Mouse (Mus musculus): ENCODE measurements around the gene S100a5. TPM values are rescaled to one million over a fixed set of nuclear protein-coding genes. Genes with fewer than 3 reads are reported as not detected.

Gene S100a5
- polyA plus RNA-seq (2015; fragmentation: Nextera tagmentation; extraction: Ambion mirVana) = not detected in 2 replicates

DNA sequence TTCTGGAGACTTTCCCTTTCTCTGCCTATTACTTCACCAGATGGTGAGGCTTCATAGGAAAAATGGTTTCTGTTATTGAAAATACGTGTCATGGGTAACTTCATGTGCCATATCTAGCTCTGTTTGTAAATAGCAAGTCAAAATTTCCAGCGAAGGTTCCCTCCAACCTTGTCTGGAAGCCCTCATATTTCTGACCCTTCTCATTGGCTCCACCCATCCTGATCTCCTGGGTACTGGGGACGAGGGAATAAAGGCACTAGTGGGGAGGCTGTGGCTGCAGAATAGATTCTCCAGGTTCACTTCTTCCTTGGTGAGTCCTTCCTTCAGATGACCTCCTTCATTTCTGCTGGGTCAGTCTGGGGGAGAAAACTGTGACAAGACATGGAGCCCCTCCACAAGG is at the start of gene S100a5:
S100a5 (plus strand) TSS at position 301 of the 400 bp plus-strand sequence.
- H3K9me3 ChIP-seq (replicated peaks; ENCODE audit: control insufficient read depth, low read length, poor library complexity, severe bottlenecking) = no peaks in the 10 kb centered on the region
- peaks cover 4% of the 10 kb centered on the region; the same call in 1 of the 2 replicates for H3K27me3 ChIP-seq (ENCODE audit: control insufficient read depth, insufficient read depth, low read depth, low read length)
- ATAC-seq = no peak
- no peak within 1 kb of the TSS for H3K27ac ChIP-seq (ENCODE audit: low read length)
- no peak within 1 kb of the TSS for H3K4me2 ChIP-seq (ENCODE audit: low read length)
- no peak within 1 kb of the TSS for H3K9ac ChIP-seq (ENCODE audit: low read depth, low read length)
- H3K4me3 ChIP-seq (ENCODE audit: low read depth, low read length) = no peak within 1 kb of the TSS
- H3K4me1 ChIP-seq (ENCODE audit: control insufficient read depth, insufficient read depth, low read length) = peaks cover 3% of the 10 kb centered on the region; the same call in 1 of the 2 replicates
- 55% methylated on average over 3 of the region's 3 CpGs for WGBS
- no peaks in the 10 kb centered on the region for H3K36me3 ChIP-seq (ENCODE audit: control insufficient read depth, insufficient read depth, low read length)

DNA sequence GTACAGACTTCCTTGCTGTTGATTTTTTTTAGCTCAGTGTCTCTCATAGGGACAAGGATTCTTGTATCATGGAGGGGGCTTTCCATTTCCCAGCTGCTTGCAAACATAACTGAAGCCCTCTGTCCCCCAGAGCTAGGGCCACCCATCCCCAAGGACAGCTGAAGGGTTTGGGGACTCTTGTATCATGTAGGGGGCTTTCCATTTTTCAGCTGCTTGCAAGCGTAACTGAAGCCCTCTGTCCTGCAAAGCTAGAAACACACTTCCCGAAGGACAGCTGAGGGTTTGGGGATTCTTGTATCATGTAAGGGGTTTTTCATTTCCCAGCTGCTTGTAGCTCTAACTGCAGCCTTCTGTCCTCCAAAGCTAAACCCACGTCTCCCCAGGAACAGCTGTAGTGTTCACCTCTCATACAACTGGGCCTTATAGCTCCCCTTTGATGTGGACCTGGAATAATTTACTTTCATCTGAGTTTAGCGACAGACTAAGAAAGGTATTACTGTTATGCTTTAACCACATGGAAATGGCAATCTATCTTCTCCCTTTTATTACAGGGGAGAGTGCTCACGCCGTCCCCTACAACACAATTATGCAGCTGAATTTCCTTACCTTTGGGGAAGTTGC is 48.2 kb upstream of the S100a5 start, which contains the start of gene S100a3:
S100a3 (plus strand) TSS at position 571 of the 621 bp plus-strand sequence.
- H3K9me3 ChIP-seq (replicated peaks; ENCODE audit: control insufficient read depth, low read length, poor library complexity, severe bottlenecking) = no peaks in the 10 kb centered on the region
- no peak within 1 kb of the TSS for H3K27ac ChIP-seq (ENCODE audit: low read length)
- no peak within 1 kb of the TSS for H3K4me3 ChIP-seq (ENCODE audit: low read depth, low read length)
- H3K9ac ChIP-seq (ENCODE audit: low read depth, low read length) = no peak within 1 kb of the TSS
- no peak within 1 kb of the TSS for H3K4me2 ChIP-seq (ENCODE audit: low read length)
- 86% methylated on average over 6 of the region's 6 CpGs for WGBS
- ATAC-seq = no peak
- no peaks in the 10 kb centered on the region for H3K36me3 ChIP-seq (ENCODE audit: control insufficient read depth, insufficient read depth, low read length)
- no peaks in the 10 kb centered on the region for H3K4me1 ChIP-seq (ENCODE audit: control insufficient read depth, insufficient read depth, low read length)
- no peaks in the 10 kb centered on the region for H3K27me3 ChIP-seq (ENCODE audit: control insufficient read depth, insufficient read depth, low read depth, low read length)

GRCm38 (mm10) chr3:90574691-90575090 is 33.6 kb upstream of the S100a5 start:
- Histone ChIP-seq H3K27me3 (ENCODE audit: control insufficient read depth, insufficient read depth, low read depth, low read length) (no peaks in the 10 kb centered on the region), H3K9ac (ENCODE audit: low read depth, low read length) (no peak overlapping the region), H3K4me1 (ENCODE audit: control insufficient read depth, insufficient read depth, low read length) (no peaks in the 10 kb centered on the region), H3K27ac (ENCODE audit: low read length) (no peak overlapping the region), H3K4me3 (ENCODE audit: low read depth, low read length) (no peak overlapping the region), H3K36me3 (ENCODE audit: control insufficient read depth, insufficient read depth, low read length) (no peaks in the 10 kb centered on the region), H3K9me3 (replicated peaks; ENCODE audit: control insufficient read depth, low read length, poor library complexity, severe bottlenecking) (no peaks in the 10 kb centered on the region), H3K4me2 (ENCODE audit: low read length) (no peak overlapping the region)
- WGBS = 89% methylated on average over 5 of the region's 5 CpGs
- ATAC-seq = no peak

- H3K4me2 ChIP-seq (ENCODE audit: low read length) = no peak overlapping the region
- no peaks in the 10 kb centered on the region for H3K27me3 ChIP-seq (ENCODE audit: control insufficient read depth, insufficient read depth, low read depth, low read length)
- WGBS = 90% methylated on average over 3 of the region's 3 CpGs
- H3K9me3 ChIP-seq (replicated peaks; ENCODE audit: control insufficient read depth, low read length, poor library complexity, severe bottlenecking) = no peaks in the 10 kb centered on the region
- no peaks in the 10 kb centered on the region for H3K36me3 ChIP-seq (ENCODE audit: control insufficient read depth, insufficient read depth, low read length)
- H3K4me1 ChIP-seq (ENCODE audit: control insufficient read depth, insufficient read depth, low read length) = no peaks in the 10 kb centered on the region
- no peak overlapping the region for H3K4me3 ChIP-seq (ENCODE audit: low read depth, low read length)
- no peak overlapping the region for H3K9ac ChIP-seq (ENCODE audit: low read depth, low read length)
- ATAC-seq = no peak
- no peak overlapping the region for H3K27ac ChIP-seq (ENCODE audit: low read length)
Observed at GRCm38 (mm10) chr3:90575320-90575719, 33.0 kb upstream of the S100a5 start.

DNA sequence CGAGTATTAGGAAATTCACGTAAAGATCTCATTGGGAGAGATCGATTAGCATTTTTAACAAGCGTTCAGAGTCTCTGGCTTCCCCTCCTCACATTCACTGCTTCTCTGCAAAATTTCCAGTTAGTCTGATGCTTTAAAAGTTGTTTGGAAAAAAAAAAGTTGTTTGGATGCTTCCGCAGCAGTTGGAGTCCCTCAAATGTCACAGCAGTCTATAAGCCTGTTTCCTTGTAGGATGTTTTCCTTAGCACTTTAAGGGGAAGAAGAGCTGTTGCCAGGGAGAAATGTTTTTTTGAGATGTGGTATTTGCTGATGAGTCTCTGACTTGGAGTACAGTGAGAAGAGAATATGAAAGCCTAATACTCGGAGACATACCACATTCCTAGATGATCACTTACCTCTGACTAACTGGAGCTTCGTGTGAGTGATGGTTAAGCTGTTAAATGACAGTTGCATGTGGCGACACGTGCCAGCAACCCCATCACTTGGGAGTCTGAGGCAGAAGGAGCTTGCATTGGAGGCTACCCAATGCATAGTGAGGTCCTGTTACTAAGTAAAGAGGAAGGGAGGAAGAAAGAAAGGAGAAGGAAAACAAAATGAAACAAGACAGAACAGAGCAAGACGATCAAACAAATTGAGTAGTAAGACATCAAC is 31.8 kb upstream of the S100a5 start:
- H3K4me3 ChIP-seq (ENCODE audit: low read depth, low read length) = no peak overlapping the region
- 77% methylated on average over 10 of the region's 10 CpGs for WGBS
- no peak overlapping the region for H3K4me2 ChIP-seq (ENCODE audit: low read length)
- H3K27me3 ChIP-seq (ENCODE audit: control insufficient read depth, insufficient read depth, low read depth, low read length) = no peaks in the 10 kb centered on the region
- H3K9ac ChIP-seq (ENCODE audit: low read depth, low read length) = no peak overlapping the region
- H3K9me3 ChIP-seq (replicated peaks; ENCODE audit: control insufficient read depth, low read length, poor library complexity, severe bottlenecking) = no peaks in the 10 kb centered on the region
- ATAC-seq = no peak
- H3K36me3 ChIP-seq (ENCODE audit: control insufficient read depth, insufficient read depth, low read length) = no peaks in the 10 kb centered on the region
- no peak overlapping the region for H3K27ac ChIP-seq (ENCODE audit: low read length)
- no peaks in the 10 kb centered on the region for H3K4me1 ChIP-seq (ENCODE audit: control insufficient read depth, insufficient read depth, low read length)

DNA sequence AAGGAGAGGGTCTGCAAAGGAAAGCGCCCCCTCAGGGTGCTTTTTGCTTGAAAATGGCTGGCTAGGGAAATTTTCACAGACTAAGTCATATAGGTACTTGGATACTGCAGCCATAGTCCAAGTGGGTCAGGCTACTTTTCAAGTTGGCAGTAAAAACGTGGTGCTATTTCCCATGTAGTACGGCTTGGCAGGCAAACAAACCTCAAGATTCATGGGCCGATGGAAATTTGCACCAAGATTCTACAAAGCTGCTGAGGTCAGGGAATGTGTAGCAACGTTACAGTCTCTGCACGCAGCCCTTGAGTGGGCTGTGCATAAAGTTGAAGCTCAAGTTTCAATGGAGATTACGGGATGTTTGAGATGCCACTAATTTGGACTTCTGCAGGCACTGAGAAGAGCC is 28.9 kb upstream of the S100a5 start:
- Histone ChIP-seq H3K27ac (ENCODE audit: low read length) (no peak overlapping the region), H3K27me3 (ENCODE audit: control insufficient read depth, insufficient read depth, low read depth, low read length) (no peaks in the 10 kb centered on the region), H3K4me1 (ENCODE audit: control insufficient read depth, insufficient read depth, low read length) (no peaks in the 10 kb centered on the region), H3K9ac (ENCODE audit: low read depth, low read length) (no peak overlapping the region), H3K4me3 (ENCODE audit: low read depth, low read length) (no peak overlapping the region), H3K9me3 (replicated peaks; ENCODE audit: control insufficient read depth, low read length, poor library complexity, severe bottlenecking) (no peaks in the 10 kb centered on the region), H3K4me2 (ENCODE audit: low read length) (no peak overlapping the region), H3K36me3 (ENCODE audit: control insufficient read depth, insufficient read depth, low read length) (no peaks in the 10 kb centered on the region)
- 83% methylated on average over 7 of the region's 7 CpGs for WGBS
- ATAC-seq = no peak

- no peak overlapping the region for H3K4me2 ChIP-seq (ENCODE audit: low read length)
- H3K36me3 ChIP-seq (ENCODE audit: control insufficient read depth, insufficient read depth, low read length) = no peaks in the 10 kb centered on the region
- H3K9me3 ChIP-seq (replicated peaks; ENCODE audit: control insufficient read depth, low read length, poor library complexity, severe bottlenecking) = no peaks in the 10 kb centered on the region
- no peak for ATAC-seq
- no peaks in the 10 kb centered on the region for H3K27me3 ChIP-seq (ENCODE audit: control insufficient read depth, insufficient read depth, low read depth, low read length)
- no peak overlapping the region for H3K4me3 ChIP-seq (ENCODE audit: low read depth, low read length)
- H3K4me1 ChIP-seq (ENCODE audit: control insufficient read depth, insufficient read depth, low read length) = no peaks in the 10 kb centered on the region
- 94% methylated on average over 5 of the region's 5 CpGs for WGBS
- H3K27ac ChIP-seq (ENCODE audit: low read length) = no peak overlapping the region
- H3K9ac ChIP-seq (ENCODE audit: low read depth, low read length) = no peak overlapping the region
Observed at GRCm38 (mm10) chr3:90581141-90581540, 27.2 kb upstream of the S100a5 start.

- no peak overlapping the region for H3K9ac ChIP-seq (ENCODE audit: low read depth, low read length)
- H3K4me2 ChIP-seq (ENCODE audit: low read length) = no peak overlapping the region
- no peak overlapping the region for H3K27ac ChIP-seq (ENCODE audit: low read length)
- no peak for ATAC-seq
- H3K36me3 ChIP-seq (ENCODE audit: control insufficient read depth, insufficient read depth, low read length) = no peaks in the 10 kb centered on the region
- no peaks in the 10 kb centered on the region for H3K9me3 ChIP-seq (replicated peaks; ENCODE audit: control insufficient read depth, low read length, poor library complexity, severe bottlenecking)
- WGBS = 94% methylated on average over 1 of the region's 1 CpGs
- H3K4me1 ChIP-seq (ENCODE audit: control insufficient read depth, insufficient read depth, low read length) = no peaks in the 10 kb centered on the region
- no peaks in the 10 kb centered on the region for H3K27me3 ChIP-seq (ENCODE audit: control insufficient read depth, insufficient read depth, low read depth, low read length)
- H3K4me3 ChIP-seq (ENCODE audit: low read depth, low read length) = no peak overlapping the region
Observed at GRCm38 (mm10) chr3:90582156-90582555, 26.2 kb upstream of the S100a5 start.

- Histone ChIP-seq H3K4me3 (ENCODE audit: low read depth, low read length) (no peak overlapping the region), H3K9me3 (replicated peaks; ENCODE audit: control insufficient read depth, low read length, poor library complexity, severe bottlenecking) (no peaks in the 10 kb centered on the region), H3K27ac (ENCODE audit: low read length) (no peak overlapping the region), H3K36me3 (ENCODE audit: control insufficient read depth, insufficient read depth, low read length) (no peaks in the 10 kb centered on the region), H3K4me1 (ENCODE audit: control insufficient read depth, insufficient read depth, low read length) (no peaks in the 10 kb centered on the region), H3K4me2 (ENCODE audit: low read length) (no peak overlapping the region), H3K9ac (ENCODE audit: low read depth, low read length) (no peak overlapping the region), H3K27me3 (ENCODE audit: control insufficient read depth, insufficient read depth, low read depth, low read length) (no peaks in the 10 kb centered on the region)
- WGBS = 93% methylated on average over 4 of the region's 4 CpGs
- ATAC-seq = no peak
Observed at GRCm38 (mm10) chr3:90582556-90582955, 25.8 kb upstream of the S100a5 start.

Measured in midbrain, embryonic 16.5 days (tissue).